Mouse (Mus musculus) layer of hippocampus, adult 6 months (tissue): ENCODE measurements around the gene Pet100. TPM values are rescaled to one million over a fixed set of nuclear protein-coding genes. Genes with fewer than 3 reads are reported as not detected.

Source experiments
- long read RNA-seq, 2 experiments: library from polyadenylated mRNA; unstranded; transcript quantifications; one replicate each; pipeline ENCODE4 v2.0.0; 2019 to 2020
- polyA plus RNA-seq: library from polyadenylated mRNA; unstranded; fragments of <200 nt; fragmentation: Nextera tagmentation; gene quantifications from 2 replicates; pipeline ENCODE4 v1.2.3, GENCODE M21; 2021

Pet100 gene
- polyA plus RNA-seq: 108 and 123 TPM in 2 replicates
- long read RNA-seq, experiment 1, transcript Pet100-201 (4 exons, 1,193 nt): major isoform, 47 of 56 reads
- long read RNA-seq, experiment 1, partial matches to known transcripts: 1 of 56 reads
- long read RNA-seq, experiment 1, other reads (novel, unspliced or antisense): 2 of 56 reads
- long read RNA-seq, experiment 2, transcript Pet100-201 (4 exons, 1,193 nt): major isoform, 16 of 21 reads
- long read RNA-seq, experiment 2, partial matches to known transcripts: 0 of 21 reads
- long read RNA-seq, experiment 2, other reads (novel, unspliced or antisense): 4 of 21 reads

DNA sequence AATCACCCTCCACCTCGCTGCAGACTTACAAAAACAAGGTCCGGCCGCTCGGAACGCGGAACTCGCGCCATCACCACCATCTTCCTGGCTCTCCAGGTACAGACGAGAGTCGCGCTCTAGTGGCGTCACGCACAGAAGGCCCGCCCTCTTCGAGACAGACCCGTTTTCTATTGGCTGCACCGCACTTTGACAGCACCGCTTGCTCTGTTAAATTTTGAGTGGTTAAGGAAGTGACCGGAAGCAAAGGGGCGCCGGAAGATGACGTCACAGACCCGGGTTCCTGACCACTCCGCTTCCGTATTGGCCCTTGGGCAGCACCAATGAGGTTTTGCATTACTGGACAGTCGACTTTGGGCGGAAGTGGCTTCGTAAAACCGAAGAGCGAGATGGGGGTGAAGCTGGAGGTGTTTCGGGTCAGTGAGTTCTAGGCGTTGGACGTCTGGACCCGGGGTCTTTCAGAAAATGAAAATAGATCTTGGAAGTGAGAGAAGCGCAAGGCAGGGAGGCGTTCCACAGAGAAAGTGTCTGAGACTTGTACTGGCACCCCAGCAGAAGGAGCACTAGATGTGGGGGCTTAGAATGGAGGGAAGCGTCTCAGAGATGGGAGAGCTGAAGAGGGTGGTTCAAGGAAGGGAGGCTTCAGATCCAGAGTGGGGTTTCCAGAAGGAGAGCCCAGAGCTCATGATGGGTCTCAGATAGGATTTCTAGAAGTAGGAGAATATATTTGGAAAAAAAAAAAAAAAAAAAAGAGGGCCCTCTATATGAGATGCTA lies at the start of gene Pet100, which contains the start of gene Xab2:
Gene Pet100, plus strand, starts transcription at position 350 of the 772 bp plus-strand sequence.
Gene Xab2, minus strand, starts transcription at position 118 of the 772 bp plus-strand sequence.

GRCm38 (mm10) chr8:3586993-3587390 lies 34.4 kb upstream of the Pet100 start, which contains the start of gene Camsap3:
Gene Camsap3 (plus strand): TSS chr8:3587293.

DNA sequence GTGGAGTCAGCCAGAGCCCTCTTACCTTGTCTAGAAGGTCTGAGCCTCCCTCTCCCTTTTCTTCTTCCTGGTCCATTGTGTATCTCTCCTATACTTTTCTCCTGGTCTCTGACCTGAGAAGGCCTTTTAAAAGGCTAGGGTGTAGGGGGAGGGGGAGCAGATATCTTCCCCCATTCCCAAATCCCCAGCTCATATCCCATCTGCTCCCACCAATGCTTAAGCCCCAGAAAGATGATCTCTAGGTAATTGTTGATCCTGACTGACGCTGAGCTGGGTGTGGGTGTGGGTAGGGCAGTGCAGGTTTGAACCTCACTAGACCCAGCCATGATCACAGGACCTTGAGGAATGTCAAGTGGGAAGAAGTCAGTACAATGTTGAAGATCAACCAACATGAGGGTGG lies 4.1 kb downstream of the Pet100 start, which contains the start of gene Pcp2:
Gene Pcp2, minus strand, starts transcription at position 101 of the 400 bp plus-strand sequence.

DNA sequence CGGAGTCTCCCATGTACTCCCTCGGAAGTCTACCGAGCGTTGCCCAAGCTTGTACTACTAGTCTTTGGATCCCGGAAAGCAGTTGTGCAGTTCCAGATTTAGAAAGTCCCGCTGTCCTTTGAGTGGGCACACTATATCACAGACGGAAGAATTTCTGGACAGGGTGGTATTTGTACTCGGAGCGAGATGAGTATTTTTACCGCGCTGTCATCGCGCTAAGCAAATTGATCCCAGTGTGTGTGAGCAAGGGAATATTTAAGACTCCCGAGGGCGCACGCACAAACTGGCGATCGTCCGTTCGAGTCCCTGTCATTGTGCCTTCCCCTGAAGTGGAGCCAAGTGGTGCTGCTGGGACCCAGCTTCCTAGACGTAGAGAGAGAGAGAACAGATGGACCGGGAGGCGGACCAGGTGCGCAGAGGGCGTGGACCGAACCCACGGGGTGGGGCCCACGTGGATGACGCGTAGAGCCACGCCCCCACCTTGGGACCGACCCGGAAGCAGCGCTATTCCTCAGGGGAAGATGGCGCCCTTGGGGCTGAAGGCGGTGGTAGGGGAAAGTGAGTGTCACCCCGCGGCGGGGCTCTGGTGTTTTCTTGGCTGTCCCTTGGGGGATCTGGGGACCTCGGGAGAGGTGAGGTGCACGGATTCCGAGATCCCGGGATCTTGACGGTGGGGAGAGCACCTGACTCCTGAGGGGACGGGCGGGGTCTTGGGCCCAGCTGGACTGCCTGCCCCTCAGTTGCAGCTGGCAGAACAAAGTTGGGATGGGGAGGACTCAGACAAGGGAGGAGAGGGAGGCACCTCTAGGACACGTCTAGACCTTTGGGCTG lies 9.5 kb downstream of the Pet100 start, which contains the start of gene Stxbp2:
Gene Stxbp2, plus strand, starts transcription at position 309 of the 831 bp plus-strand sequence.

GRCm38 (mm10) chr8:3655526-3655925 lies 34.2 kb downstream of the Pet100 start, which contains the start of gene Retn:
Gene Retn (plus strand): TSS chr8:3655770.

DNA sequence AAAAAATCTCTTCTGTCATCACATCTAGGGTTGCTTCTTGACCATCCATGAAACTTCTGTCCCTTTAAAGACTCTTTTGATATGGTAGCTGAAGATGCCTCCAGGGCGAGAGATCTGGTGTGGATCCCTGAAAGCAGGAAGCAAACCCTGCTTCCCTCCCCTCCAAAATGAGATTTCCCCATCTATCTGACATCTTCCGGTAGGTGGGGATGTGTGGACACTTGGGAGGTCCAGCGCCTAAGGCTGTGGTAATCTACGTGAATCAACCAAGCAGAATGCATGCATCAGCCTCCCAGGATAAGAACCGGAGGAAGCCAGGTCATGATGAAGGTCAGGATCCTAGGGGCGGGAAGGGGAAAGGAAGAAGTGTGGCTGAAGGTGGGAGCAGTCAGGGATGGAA lies 44.2 kb downstream of the Pet100 start, which contains the start of gene Mcemp1:
Gene Mcemp1, plus strand, starts transcription at position 248 of the 400 bp plus-strand sequence.

GRCm38 (mm10) chr8:3671980-3672491 lies 50.7 kb downstream of the Pet100 start, which contains the start of gene Fcor:
Gene Fcor (minus strand): TSS chr8:3672362.

Other genes with a start within 250 kb of the Pet100 start
- 3.3 and 4.8 TPM in 2 replicates for gene Arhgef18, start 228.5 kb upstream of the Pet100 start, polyA plus RNA-seq
- gene Pex11g, start 153.9 kb upstream of the Pet100 start, polyA plus RNA-seq: 1.8 and 2.0 TPM in 2 replicates
- 0.09 TPM in 2 replicates for gene Tex45, start 150.7 kb upstream of the Pet100 start, polyA plus RNA-seq
- gene Zfp358, start 128.4 kb upstream of the Pet100 start, polyA plus RNA-seq: 8.3 and 10.3 TPM in 2 replicates
- 41.4 and 54.8 TPM in 2 replicates for gene Mcoln1, start 121.1 kb upstream of the Pet100 start, polyA plus RNA-seq
- gene Pnpla6, start 106.2 kb upstream of the Pet100 start, polyA plus RNA-seq: 13.2 and 15.8 TPM in 2 replicates
- gene C330021F23Rik, start 53.6 kb upstream of the Pet100 start, polyA plus RNA-seq: 0.38 TPM in 1 of 2 replicates, not detected in the other
- gene Camsap3, start 34.3 kb upstream of the Pet100 start, polyA plus RNA-seq: 6.2 and 9.2 TPM in 2 replicates
- gene Xab2, start 232 bp upstream of the Pet100 start, polyA plus RNA-seq: 28.9 and 29.8 TPM in 2 replicates
- gene Pcp2, start 4.0 kb downstream of the Pet100 start, polyA plus RNA-seq: 0.36 TPM in 2 replicates
- 8.8 and 11.0 TPM in 2 replicates for gene Stxbp2, start 9.4 kb downstream of the Pet100 start, polyA plus RNA-seq
- gene Retn, start 34.2 kb downstream of the Pet100 start, polyA plus RNA-seq: 0.33 and 0.34 TPM in 2 replicates
- 0.09 TPM in 1 of 2 replicates, not detected in the other for gene Mcemp1, start 44.2 kb downstream of the Pet100 start, polyA plus RNA-seq
- 57.9 and 62.9 TPM in 2 replicates for gene Fcor, start 50.8 kb downstream of the Pet100 start, polyA plus RNA-seq
- gene Trappc5, start 54.8 kb downstream of the Pet100 start, polyA plus RNA-seq: 23.0 and 24.5 TPM in 2 replicates
- 0.09 TPM in 1 of 2 replicates, not detected in the other for gene Fcer2a, start 72.6 kb downstream of the Pet100 start, polyA plus RNA-seq
- not detected in 2 replicates for gene Clec4g, start 99.1 kb downstream of the Pet100 start, polyA plus RNA-seq
- 0.79 and 2.1 TPM in 2 replicates for gene Cd209a, start 127.4 kb downstream of the Pet100 start, polyA plus RNA-seq
- gene Cd209e, start 232.8 kb downstream of the Pet100 start, polyA plus RNA-seq: not detected in 2 replicates